In the genomic region with DNA sequence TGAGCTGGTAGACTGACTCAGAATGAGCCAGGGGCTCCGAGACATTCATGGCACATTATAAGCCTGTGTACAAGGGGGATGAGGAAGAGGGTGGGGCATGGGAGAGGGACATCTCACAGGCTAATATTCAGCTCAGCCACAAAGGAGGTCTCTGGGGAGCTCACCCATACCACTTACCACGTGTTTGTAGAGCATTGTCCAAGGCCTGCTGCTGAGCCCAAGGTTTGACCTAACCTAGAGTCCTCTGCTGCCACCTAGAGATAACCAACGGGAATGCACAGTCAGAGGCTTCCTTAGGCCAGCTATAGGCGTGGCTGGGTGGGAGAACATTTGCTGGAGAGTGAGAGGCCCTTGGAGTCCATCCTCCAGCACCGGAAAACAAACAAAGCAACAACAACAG, we compare ENCODE assay signal across 8 mouse cellular contexts. TPM values are rescaled to one million over a fixed set of nuclear protein-coding genes. Genes with fewer than 3 reads are reported as not detected.
DNase-seq lines count a peak whose midpoint lies in the region; ATAC-seq and TF ChIP-seq lines count a peak whose summit lies in the region.

No protein-coding gene starts in this region.

- peak overlapping the region; percentile 67 for H3K27ac ChIP-seq in forebrain, embryonic 10.5 days
- no peak overlapping the region for H3K27ac ChIP-seq in heart, embryonic 16.5 days (ENCODE audit: low read length)
- no peak overlapping the region for H3K27ac ChIP-seq in neural tube, embryonic 15.5 days (replicated peaks)
- no peak overlapping the region for H3K27ac ChIP-seq in thymus, adult 2 months (ENCODE audit: control insufficient read depth, insufficient read depth, low read length)

- DNase-seq in ES-CJ7 (ENCODE audit: low read depth, low spot score), result peak; percentile 91
- DNase-seq in c-Kit-positive CD71-negative TER-119-negative erythroid progenitor cells, embryonic 14.5 days (ENCODE audit: low read depth), result peak; percentile 76
- peak; percentile 75 for DNase-seq in forebrain, embryonic 10.5 days (ENCODE audit: extremely low spot score, low spot score)
- peak; percentile 82 to 92 for DNase-seq in kidney, postnatal 25 days
- peak; percentile 61 to 74 for DNase-seq in lung, adult 18-20 months
- DNase-seq in thymus, adult 2 months, result peak; percentile 77

- H3K9me3 ChIP-seq in forebrain, embryonic 10.5 days, result no peaks in the 10 kb centered on the region
- no peaks in the 10 kb centered on the region for H3K9me3 ChIP-seq in heart, embryonic 16.5 days (replicated peaks; ENCODE audit: control insufficient read depth, low read length)
- no peaks in the 10 kb centered on the region for H3K9me3 ChIP-seq in neural tube, embryonic 15.5 days (replicated peaks)

- H3K4me1 ChIP-seq in forebrain, embryonic 10.5 days, result peaks cover 3% of the 10 kb centered on the region; the same call in 1 of the 2 replicates
- H3K4me1 ChIP-seq in heart, embryonic 16.5 days (ENCODE audit: control insufficient read depth, insufficient read depth, low read length), result peaks cover 13% of the 10 kb centered on the region
- no peaks in the 10 kb centered on the region for H3K4me1 ChIP-seq in neural tube, embryonic 15.5 days
- H3K4me1 ChIP-seq in thymus, adult 2 months (replicated peaks; ENCODE audit: control insufficient read depth, insufficient read depth, low read length), result no peaks in the 10 kb centered on the region

- H3K36me3 ChIP-seq in forebrain, embryonic 10.5 days (replicated peaks), result no peaks in the 10 kb centered on the region
- no peaks in the 10 kb centered on the region for H3K36me3 ChIP-seq in heart, embryonic 16.5 days (ENCODE audit: control insufficient read depth, insufficient read depth)
- no peaks in the 10 kb centered on the region for H3K36me3 ChIP-seq in neural tube, embryonic 15.5 days
- no peaks in the 10 kb centered on the region for H3K36me3 ChIP-seq in thymus, adult 2 months (ENCODE audit: control insufficient read depth, insufficient read depth, low read length)

- 25% methylated on average over 5 of the region's 5 CpGs for WGBS in forebrain, embryonic 10.5 days
- 22% methylated on average over 5 of the region's 5 CpGs for WGBS in heart, embryonic 16.5 days
- WGBS in neural tube, embryonic 15.5 days, result 24% methylated on average over 5 of the region's 5 CpGs
- 24% methylated on average over 5 of the region's 5 CpGs for WGBS in thymus, adult 2 months

- ATAC-seq in heart, embryonic 16.5 days (replicated peaks; ENCODE audit: extremely low read depth, insufficient read depth, low FRiP score), result peak; percentile 89
- peak; percentile 84; the same call in 1 of the 2 replicates for ATAC-seq in neural tube, embryonic 15.5 days (ENCODE audit: low FRiP score)

- no peak overlapping the region for H3K4me3 ChIP-seq in forebrain, embryonic 10.5 days
- no peak overlapping the region for H3K4me3 ChIP-seq in heart, embryonic 16.5 days (ENCODE audit: low read length)
- no peak overlapping the region for H3K4me3 ChIP-seq in neural tube, embryonic 15.5 days (replicated peaks)
- no peak overlapping the region for H3K4me3 ChIP-seq in thymus, adult 2 months (ENCODE audit: control insufficient read depth, insufficient read depth, low read length)

- no peak overlapping the region for H3K4me2 ChIP-seq in heart, embryonic 16.5 days (ENCODE audit: low read depth, low read length)
- no peak overlapping the region for H3K4me2 ChIP-seq in neural tube, embryonic 15.5 days

- H3K9ac ChIP-seq in heart, embryonic 16.5 days (ENCODE audit: low read length), result no peak overlapping the region
- H3K9ac ChIP-seq in neural tube, embryonic 15.5 days (replicated peaks), result no peak overlapping the region

- peaks cover 20% of the 10 kb centered on the region for H3K27me3 ChIP-seq in forebrain, embryonic 10.5 days (ENCODE audit: poor library complexity, severe bottlenecking)
- peaks cover 2% of the 10 kb centered on the region; the same call in 1 of the 2 replicates for H3K27me3 ChIP-seq in heart, embryonic 16.5 days (ENCODE audit: control insufficient read depth, insufficient read depth, low read length)
- peaks cover 10% of the 10 kb centered on the region; the same call in 1 of the 2 replicates for H3K27me3 ChIP-seq in neural tube, embryonic 15.5 days (replicated peaks)
- H3K27me3 ChIP-seq in thymus, adult 2 months (ENCODE audit: control insufficient read depth, insufficient read depth, low read length), result no peaks in the 10 kb centered on the region

- peak; percentile 43; the same call in 1 of the 2 replicates for TF ChIP-seq CTCF in thymus, adult 2 months (IDR thresholded peaks at IDR 0.05; ENCODE audit: borderline replicate concordance, control insufficient read depth, extremely low read depth, insufficient read depth, low read length, poor library complexity)

- no peak for TF ChIP-seq POLR2A in thymus, adult 2 months (IDR thresholded peaks at IDR 0.05; ENCODE audit: control insufficient read depth, extremely low read depth, insufficient read depth, low read length, poor library complexity)

RNA-seq across cellular contexts. Expression of gene Nup54, which starts 36.9 kb away (rescaled TPM):
- polyA plus RNA-seq in forebrain, embryonic 10.5 days (2016; fragmentation: Nextera tagmentation; extraction: Ambion mirVana), result 75.1 and 75.8 TPM in 2 replicates
- polyA plus RNA-seq in heart, embryonic 16.5 days (2015; fragmentation: Nextera tagmentation; extraction: Ambion mirVana), result 37.2 and 38.8 TPM in 2 replicates
- 49.2 and 50.6 TPM in 2 replicates for polyA plus RNA-seq in neural tube, embryonic 15.5 days (2015; fragmentation: Nextera tagmentation; extraction: Ambion mirVana)
- 26.9 and 34.6 TPM in 2 replicates for polyA plus RNA-seq in thymus, adult 2 months (2012; rRNA removed)

RNA-seq across cellular contexts. Expression of gene Cxcl10, which starts 49.5 kb away (rescaled TPM):
- 0.33 TPM in 1 of 2 replicates, not detected in the other for polyA plus RNA-seq in forebrain, embryonic 10.5 days (2016; fragmentation: Nextera tagmentation; extraction: Ambion mirVana)
- 5.5 and 16.5 TPM in 2 replicates for polyA plus RNA-seq in heart, embryonic 16.5 days (2015; fragmentation: Nextera tagmentation; extraction: Ambion mirVana)
- 0.18 and 10.9 TPM in 2 replicates for polyA plus RNA-seq in neural tube, embryonic 15.5 days (2015; fragmentation: Nextera tagmentation; extraction: Ambion mirVana)
- 93.6 and 97.3 TPM in 2 replicates for polyA plus RNA-seq in thymus, adult 2 months (2012; rRNA removed)
